Mouse (Mus musculus) ovary, postnatal 36 days (tissue): Measurements from ENCODE around the gene Ank3.

Source experiments
- DNase-seq: peaks from one replicate; pipeline ENCODE4 v3.0.0; 2022; ENCODE audit warnings: low spot score, mixed read lengths

Gene Ank3

DNA sequence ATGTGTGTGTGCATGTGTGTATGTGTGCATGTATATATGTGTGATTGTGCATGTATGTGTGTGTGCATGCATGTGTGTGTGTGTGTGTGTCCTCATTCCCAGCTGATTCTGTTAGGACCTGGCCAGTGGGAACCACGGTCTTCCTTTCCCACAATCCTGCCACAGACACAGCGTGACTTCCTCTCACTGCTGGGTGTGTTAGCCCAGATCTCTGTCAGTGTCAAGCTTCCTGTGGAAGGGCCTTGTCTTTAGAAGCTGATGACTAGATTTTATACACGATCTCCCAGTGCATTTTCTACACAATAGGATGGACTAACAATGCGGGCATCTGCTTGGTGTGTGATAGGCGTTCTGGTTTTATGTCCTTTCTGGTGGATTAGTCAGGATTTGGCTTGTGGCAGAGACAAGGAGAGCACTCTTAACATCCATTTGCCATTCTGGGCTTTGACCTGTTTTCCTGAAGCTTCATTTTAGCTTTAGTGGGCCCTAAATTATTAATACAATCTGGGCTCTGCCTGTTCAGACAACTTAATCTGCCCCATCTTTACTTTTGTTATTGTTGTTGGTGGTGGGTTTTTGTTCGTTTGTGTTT, 322.4 kb downstream of the Ank3 start:
- no peak for DNase-seq

DNA sequence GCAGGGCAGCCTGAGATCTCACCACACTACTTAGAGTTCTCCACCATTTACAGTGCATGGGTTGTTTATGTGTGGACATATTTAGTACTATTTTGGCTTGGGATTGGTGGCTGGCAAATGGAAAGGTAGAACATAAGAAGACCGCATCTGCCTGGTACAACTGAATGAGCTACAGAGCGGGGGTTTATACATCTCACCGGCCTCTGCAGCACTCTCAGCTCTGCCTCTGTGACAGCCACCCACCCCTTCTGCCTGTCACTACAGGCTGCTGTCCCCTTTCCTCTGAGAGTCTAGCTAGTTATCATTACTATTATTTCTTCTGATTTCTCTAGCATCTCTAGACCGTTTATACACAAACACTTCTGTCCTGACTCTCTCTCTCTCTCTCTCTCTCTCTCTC, 325.6 kb downstream of the Ank3 start:
- DNase-seq, result no peak

DNA sequence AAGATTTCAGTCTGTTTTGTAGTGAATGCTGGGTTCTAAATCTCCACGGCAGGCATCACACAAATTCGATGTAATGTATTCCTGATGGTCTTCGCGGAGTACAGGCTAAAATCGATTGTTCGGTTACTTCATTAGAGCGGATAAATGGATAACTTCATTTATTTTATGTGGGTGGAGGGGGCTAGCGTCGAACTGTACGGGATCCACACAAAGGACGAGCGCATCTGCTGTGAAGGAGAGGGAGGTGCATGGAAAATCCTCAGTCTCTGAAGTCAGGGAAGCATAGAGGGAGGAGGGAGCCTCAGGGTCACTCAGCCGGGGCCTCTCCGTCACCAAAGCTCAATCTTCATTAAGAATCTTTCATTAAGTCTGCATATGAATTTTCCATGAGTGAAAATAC, 326.5 kb downstream of the Ank3 start:
- no peak for DNase-seq

DNA sequence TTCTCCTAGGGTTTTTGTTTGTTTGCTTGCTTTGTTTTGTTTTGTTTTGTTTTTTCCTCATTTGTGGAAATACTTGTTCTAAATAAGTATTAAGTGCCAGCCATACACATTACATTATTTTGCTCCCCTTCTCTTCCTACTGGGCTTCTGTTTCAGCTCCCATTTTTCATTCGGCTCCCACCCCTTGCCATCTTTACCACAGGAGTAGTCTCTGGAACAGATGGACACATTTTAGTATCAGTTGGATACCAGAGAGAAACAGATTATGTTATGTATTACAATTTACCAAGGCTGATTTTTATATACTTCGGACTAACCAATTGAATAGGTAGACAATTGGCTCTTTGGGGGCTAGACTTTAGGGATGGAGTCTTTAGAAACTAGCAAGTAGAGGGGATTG, 327.7 kb downstream of the Ank3 start:
- DNase-seq, result no peak

DNA sequence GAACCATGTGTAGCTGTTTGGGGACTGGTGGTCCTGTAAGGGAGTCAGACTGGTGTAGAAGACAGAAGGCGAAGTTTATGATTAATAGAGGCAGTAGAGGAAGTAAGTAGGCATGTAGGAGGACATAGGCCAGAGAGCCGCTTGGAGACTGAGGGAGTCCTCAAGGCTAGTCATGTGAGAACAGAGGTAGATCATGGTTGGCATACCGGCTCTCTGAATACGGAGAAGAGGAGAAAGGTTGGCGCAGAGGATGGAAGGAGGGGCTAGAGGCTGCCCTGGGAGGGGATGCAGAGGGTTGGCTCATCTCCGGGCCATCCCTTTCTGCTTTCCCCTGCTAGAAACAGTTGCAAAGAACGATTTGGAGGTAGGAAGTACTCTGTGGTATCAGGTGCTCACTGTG, 328.2 kb downstream of the Ank3 start:
- DNase-seq, result no peak

DNA sequence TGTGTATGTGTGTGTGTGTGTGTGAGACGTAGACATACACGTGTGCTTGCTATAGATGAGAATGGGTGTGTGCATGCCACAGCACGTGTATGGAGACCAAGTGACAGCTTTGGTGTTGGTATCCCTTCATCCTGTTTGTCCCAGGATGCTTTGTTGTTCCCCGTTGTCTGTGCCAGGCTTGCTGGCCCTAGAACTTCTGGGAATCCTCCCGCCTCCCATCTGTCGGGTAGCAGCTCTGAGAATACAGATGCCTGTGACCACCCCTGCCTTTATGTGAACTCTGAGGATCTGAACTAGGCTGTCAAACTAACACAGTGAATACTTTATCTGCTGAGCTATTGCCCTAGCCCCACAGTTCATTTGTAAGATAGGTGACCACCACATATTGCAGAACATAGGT, 330.3 kb downstream of the Ank3 start:
- no peak for DNase-seq

DNA sequence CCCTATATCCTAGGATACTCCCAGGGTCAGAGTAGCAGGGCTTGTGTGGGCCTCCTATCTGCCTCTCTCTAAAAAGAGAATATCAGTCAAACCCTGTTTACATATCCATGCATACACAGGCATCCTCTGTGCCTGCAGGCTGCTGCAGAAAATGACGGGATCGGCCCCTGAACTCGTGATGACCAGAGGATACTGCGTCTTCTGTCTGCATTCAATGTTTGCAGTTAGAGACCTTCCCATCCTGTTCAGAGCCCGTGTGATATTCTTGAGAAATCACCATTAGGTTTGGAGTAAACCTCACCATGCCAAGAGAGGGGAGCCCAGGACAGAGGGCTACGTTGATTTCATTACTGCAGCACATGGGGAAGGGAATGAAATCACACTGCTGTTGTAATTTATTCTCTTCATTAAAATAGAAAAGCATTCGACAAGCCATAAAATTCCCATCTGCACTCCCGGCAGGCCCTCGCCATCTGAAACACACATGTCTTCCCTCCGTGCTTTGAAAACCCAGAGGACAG, 331.8 kb downstream of the Ank3 start:
- DNase-seq, result no peak

DNA sequence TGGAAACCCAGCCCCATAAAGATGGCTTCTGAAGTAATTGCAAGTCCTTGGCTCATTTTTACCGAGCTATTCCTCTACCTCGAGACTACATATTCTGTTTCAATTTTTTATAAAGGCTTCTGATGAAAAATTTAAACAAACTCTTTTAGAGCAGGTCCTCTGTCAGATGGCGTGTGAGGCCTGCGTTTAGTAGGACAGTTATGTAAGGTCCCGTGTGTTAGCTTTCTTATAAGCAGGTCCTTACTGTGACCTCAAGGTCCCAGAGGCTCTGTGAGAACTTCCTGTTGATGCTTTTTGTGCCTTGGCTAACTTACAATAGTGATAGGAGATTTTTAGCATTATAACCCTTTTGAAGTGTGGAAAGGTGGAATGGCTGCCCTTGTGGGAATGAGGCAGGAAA, 332.8 kb downstream of the Ank3 start:
- DNase-seq, result no peak

DNA sequence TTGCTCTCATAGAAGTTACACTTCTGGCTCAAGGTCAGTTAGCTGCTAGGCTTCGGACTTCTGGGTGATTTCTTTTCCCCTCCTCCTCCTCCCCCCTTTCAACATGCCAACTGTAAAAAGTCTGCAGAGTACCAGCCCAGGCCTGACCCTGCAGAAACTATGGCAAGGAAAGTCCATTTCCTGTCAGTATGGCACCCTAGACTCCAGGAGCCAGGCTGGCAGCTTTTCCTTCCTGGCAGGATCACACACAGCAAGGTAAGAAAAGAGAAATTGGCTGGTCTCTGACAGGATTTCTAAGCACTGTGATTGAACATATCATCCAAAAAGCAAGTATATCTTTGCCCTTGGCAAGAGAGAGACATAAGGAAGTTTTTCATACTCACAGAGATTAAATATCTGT, 333.3 kb downstream of the Ank3 start:
- DNase-seq, result no peak

DNA sequence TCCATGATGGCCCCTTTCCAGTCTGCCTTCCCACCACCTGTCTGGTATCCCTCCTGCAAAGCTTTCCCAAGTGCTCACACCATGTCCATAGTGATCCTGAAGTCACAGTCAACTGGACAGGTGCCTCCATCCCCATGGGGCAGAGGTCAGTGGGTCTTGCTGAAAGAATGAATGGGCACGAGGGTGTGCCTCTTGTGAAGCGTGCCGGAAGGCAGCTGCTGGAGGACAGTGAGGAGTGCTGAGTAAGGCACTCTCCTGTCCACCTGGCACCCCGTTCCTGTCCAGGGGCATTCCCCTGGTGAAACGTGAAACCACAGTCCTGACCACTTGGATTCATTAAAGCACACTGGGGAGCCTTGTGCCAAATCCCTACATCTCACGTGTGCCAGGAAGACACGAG, 337.7 kb downstream of the Ank3 start:
- no peak for DNase-seq

DNA sequence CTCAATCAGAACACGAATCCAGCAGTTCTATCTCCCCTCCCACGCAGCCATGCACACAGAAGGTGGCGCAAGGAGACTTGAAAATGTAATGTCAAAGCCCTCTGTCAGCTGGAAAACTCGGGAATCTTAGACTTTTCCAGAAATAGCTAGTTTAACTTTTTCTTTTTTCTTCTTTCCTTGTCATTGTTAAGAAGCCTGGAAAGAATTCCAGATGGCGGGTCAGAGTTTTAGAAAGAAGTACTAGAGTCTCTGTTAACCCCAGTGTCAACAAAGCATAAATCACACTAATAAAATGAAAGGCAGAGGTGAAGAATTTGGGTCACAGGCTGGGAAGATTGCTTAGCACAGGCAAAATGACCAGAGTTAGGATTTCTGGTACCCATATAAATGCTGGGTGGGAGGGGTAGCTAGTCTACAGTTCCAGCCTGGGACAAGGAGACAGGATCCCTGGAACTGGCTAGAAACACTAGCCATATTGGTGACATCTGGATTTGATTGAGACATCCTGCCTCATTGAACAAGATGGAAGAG, 340.2 kb downstream of the Ank3 start:
- DNase-seq, result no peak

DNA sequence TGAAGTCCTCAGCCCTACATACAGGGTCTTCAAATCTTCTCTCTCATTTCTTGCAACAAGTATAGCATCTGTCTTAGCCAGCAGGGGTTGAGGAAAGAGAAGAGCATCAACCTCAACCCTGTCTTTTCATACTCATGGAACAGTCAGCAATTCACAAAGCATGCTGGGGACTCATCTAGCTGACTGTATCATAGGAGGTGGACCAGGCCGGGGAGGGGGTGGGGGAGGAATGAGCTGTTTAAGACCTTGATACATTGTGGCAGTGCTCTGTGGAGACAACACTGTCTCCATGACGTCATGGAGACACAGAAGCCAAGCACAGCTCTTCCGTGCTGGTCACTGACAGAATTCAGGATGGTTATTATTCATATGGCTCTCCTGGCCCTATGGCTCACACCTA, 344.0 kb downstream of the Ank3 start:
- no peak for DNase-seq

DNA sequence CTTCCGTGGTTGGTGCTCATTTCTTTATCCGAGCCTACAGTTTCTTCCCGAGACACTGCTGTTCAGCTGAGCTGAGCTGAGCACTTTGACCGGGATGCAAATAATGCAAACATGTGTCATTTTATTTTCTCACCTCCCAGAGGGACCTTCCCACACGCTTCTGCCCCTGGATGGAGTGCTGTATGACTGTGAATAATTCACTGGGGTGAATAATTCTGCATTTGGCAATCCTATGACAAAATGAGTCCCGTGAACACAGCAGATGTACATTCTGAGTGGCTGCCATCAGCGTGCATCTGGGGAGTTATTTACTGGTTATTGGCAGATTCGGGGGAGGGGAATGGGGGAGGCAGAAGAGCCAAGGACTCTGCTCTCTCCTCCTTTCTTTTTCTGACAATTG, 345.6 kb downstream of the Ank3 start:
- no peak for DNase-seq

DNA sequence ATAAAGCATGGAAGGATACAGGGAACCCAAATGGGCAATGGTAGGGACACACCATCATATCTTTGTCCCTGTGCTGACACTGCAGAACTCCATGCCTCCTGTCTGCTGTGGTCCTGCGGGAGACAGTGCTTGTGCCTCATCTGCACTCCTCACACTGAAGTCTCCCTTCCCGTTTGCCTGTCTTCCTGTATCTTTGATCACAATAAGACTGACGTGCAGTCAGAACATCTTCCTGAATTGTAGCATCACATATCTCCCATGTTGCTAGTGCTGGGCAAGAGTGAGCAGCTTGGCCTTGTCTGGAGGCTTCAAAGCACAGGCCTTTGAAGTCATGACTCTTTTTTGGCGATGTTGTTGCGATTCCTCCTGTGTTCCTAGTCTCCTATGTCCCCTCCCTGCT, 346.3 kb downstream of the Ank3 start:
- DNase-seq, result no peak

DNA sequence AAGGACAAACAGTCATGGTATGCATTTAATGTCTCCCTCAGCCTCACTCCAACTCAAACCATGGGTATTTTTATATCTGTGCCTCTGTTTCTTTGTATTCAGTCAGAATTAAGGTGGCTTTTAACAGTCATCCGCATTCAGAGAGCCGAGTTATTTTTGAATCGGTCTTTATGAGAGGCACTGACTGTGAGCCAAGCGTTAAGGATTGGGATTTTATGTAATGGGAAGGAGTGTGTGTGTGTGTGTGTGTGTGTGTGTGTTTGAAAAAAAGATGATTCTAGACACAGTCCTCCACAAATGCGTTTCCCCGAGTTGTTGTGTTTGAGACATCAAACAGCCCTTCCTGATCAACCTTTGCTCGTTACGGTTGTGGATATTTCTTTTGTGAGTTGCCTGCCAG, 347.7 kb downstream of the Ank3 start:
- DNase-seq, result no peak

DNA sequence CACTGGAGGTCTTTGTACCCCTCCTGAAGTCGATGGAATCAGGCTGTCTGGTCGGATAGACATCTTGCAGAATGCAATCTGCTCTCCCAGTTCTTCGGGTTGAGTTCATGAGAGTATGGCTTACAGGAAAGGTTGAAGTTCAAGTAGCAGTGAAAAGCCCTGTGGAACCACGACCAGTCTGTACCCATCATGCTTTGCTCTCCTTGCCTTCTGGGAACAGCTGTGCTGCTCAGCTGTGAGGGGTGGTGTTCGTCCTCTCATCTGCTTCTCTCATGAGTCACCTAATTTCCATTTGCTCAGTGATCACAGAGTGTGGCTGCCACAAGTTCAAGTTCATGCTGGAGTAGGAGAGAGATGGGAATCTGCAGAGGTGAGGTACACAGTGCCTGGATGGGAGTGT, 348.2 kb downstream of the Ank3 start:
- DNase-seq, result no peak

DNA sequence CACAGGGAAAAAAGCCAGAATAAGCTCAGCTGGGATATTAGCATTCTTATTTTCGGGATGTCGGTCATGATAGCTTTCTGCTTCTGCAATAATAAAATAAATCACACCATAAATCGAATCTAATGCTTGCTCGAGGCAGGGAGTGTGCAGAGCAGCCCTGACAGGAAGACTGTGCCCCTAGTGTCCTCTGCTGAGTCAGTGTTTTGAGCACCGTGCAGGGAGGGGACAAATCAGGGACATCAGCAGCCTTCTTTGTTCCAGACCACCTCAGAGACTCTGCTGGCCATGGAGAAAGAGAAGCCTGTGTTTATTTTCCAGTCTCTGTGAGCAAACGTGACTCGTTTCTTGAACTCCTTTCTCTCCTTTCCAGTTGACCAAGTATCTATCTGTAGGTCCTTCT, 352.8 kb downstream of the Ank3 start:
- no peak for DNase-seq

DNA sequence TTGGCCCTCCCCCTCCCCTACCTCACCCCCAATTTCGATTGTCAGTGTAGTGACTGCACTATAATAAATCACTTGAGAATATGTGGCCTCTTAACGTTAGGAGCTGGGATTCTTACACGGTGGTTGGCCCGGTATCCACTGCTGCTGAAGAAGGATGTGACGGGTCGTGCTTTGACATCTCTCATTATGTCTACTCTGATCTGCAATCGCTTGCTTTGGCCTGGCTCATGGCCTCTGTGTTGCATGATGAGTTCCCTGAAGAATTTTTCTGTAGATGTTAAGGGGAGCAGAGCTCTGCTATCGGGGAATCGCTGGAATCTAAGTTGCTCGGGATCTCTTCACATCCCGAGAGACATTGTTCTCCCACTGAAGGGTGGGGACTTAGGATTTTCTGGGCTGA, 354.9 kb downstream of the Ank3 start:
- DNase-seq, result peak; percentile 18

DNA sequence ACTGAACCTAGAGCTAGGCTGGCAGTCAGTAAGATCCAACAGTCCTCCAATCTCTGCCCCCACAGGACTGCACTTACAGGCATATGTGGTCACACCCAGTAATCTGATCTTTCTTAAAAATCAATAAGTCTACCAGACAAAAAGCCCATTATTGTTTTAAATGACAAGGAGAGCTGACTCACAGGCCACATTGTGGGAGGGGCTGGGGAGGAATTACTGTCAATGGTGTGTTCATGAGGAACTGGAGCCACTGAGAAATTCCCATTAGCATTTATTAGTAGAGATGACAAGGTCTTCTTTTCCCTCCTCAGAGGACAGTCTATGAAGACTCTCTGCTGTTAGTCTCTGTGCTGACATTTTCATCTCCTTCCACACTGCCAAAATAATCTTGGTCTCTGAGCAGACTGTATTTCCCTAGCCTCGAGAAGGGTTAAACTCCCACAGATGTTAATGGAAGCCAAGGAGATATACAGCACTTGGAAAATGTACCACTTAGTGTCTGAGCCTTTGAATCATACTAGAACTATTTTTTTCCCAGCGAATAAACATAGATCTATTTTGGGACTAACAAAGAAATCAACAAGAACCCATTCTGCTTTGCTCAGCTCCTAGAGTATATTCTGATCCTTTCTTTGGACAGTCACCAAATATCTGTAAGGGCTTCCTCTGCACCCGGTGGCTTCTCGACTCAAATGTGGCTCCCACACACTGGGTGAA, 358.5 kb downstream of the Ank3 start:
- DNase-seq, result no peak

DNA sequence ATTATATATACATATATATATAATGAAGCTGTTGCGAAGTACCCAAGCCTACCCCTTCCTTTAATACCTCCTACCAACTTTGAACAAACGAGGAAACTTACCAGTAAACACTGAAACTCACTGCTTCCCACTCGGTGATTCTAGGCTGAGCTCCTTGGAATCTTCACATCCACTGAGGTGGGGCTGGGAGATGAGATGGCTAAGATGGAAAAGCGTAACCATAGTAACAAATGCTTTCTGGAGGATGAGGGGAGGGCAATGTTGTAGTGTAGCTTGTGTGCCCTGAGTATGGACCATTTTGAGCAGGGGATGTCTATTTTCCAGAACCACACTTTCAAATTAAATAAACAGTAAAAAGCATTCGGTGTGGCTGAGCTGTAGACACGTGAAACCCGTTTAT, 364.4 kb downstream of the Ank3 start:
- DNase-seq, result no peak

DNA sequence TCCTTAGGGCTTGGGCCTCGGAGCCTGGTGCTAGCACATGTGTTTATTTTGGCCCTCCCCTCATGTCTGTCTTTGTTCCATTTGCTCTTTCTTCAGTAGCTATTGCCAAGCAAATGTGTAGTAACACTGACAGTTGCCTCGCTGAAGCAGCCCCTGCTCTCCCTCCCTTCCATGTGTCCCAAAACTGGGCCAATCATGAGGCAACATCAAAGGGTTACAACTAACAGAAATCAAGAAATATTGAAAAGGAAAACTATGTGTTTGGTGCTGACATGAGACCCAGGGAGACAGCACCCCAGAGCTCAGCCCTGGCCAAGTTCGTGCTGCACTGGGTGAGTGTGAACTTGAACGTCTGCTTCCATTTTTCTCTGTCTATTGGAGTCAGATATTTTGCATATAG, 365.8 kb downstream of the Ank3 start:
- no peak for DNase-seq

DNA sequence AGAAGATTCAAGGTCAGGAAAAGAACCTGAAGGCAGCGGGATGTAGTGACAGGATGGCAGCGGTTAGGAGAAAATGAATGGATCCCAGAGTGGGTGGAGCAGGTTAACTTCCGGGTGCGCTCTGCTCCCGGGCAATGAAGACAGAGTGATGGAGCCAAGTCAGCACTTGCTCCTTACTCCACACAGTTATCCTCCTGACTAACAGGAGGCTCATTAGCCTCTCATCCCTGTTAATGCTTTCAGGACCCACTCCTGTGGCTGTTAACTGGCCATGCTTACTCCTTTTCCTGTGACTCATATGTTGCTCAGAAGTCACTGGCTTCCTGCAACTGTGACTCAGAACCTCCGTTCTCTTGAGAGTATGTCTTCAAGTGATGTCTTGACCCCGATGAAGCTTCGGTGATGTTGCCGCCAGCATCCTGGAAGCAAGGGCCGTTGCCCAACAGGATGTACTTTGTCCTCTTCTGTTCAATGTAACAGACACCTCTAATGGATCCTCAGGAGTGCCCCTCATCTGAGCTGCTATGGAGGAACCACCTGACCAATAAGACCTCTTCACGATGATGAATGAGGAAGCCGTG, 378.6 kb downstream of the Ank3 start:
- DNase-seq, result no peak

DNA sequence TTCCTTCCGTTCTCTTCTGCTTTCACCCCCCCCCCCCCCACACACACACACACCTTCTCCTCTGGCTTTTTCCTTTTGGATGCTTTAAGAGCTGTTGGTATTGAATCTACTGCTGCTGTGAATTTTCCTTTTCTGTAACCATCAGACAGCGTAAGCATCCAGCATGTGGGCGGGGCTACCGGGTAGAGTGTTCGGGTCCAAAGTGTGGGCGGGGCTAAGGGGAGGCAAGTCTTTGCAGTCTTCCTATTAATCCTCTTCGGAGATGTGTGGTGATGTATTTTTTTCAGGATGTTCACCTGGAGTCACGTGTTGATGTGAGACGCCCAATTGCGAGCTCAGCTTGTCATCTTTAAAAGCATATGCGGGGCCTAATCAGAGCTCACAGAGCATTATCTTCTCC, 379.2 kb downstream of the Ank3 start:
- no peak for DNase-seq

DNA sequence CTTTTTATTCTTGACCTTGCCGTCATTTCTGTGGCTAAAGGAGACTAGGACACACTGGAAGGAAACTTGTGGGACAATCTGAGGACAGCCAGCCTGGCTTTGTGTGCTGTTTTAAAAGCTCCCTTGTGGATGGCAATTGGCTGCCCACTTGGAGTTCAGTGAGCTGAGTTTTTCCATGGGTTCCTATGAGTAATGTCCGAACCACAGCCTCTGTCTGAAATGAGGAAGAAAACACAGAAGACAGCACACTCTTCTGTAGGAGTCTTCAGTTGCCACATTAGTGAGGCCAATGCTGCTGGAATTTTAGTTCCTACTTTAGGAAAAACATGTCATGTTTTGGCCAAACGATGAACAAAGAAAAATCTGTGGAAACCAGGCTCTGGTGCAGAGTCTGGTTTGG, 380.7 kb downstream of the Ank3 start:
- DNase-seq, result no peak
